Mouse (Mus musculus): ENCODE measurements around the gene Tacc2. TPM values are rescaled to one million over a fixed set of nuclear protein-coding genes. Genes with fewer than 3 reads are reported as not detected.
A peak's percentile ranks its signal among the peaks of the same experiment; 100 is the strongest.
"Not testable (repeated sequence)": the region's sequence is repeated elsewhere in the genome, so short reads cannot be mapped to it uniquely, and the experiment has no call there.

Gene Tacc2
- polyA plus RNA-seq, 1 experiment: 80.9 TPM

GRCm38 (mm10) chr7:130662250-130662649 lies 85.0 kb downstream of the Tacc2 start:
- Histone ChIP-seq H3K27me3 (ENCODE audit: control insufficient read depth, insufficient read depth, low read length, poor library complexity, severe bottlenecking) (no peaks in the 10 kb centered on the region), H3K4me1 (ENCODE audit: control insufficient read depth, insufficient read depth, low read length) (peaks cover 2% of the 10 kb centered on the region), H3K9me3 (replicated peaks; ENCODE audit: control insufficient read depth, insufficient read depth, low read length, poor library complexity, severe bottlenecking) (no peaks in the 10 kb centered on the region), H3K27ac (ENCODE audit: insufficient read depth, low read length) (no peak overlapping the region), H3K9ac (ENCODE audit: low read depth, poor library complexity, severe bottlenecking) (no peak overlapping the region), H3K4me3 (ENCODE audit: low read depth, low read length) (no peak overlapping the region), H3K36me3 (ENCODE audit: control insufficient read depth, insufficient read depth, low read length, poor library complexity, severe bottlenecking) (no peaks in the 10 kb centered on the region)
- no peak for TF ChIP-seq POLR2A (IDR thresholded peaks at IDR 0.05; ENCODE audit: insufficient read depth, low read length)
- TF ChIP-seq EP300 (IDR thresholded peaks at IDR 0.05; ENCODE audit: insufficient read depth, low read depth, low read length): 0 out of 2 replicates have a peak, but pooled peaks have one; percentile 6

DNA sequence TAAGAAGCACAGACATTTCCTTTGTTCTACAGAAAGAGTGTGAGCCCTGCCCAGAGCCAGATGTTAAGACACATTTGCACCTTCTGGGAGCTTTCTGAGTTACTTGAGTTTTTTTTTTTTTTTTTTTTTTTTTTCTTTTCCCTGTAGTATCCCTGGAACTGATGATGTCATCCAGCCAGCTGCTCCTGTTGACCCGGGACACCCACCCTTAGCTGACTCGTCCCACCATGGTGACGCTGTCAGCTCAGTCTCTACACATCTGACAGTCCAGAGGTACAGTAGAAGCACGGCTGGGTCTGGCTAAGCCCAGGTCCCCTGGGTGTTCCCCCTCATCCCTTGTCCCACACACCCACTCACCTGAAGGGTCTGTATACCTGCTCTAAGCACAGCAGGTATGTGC lies 85.6 kb downstream of the Tacc2 start:
- no peak overlapping the region for H3K4me3 ChIP-seq (ENCODE audit: low read depth, low read length)
- H3K4me1 ChIP-seq (ENCODE audit: control insufficient read depth, insufficient read depth, low read length): peaks cover 2% of the 10 kb centered on the region
- no peaks in the 10 kb centered on the region for H3K36me3 ChIP-seq (ENCODE audit: control insufficient read depth, insufficient read depth, low read length, poor library complexity, severe bottlenecking)
- H3K9me3 ChIP-seq (replicated peaks; ENCODE audit: control insufficient read depth, insufficient read depth, low read length, poor library complexity, severe bottlenecking): no peaks in the 10 kb centered on the region
- TF ChIP-seq EP300 (IDR thresholded peaks at IDR 0.05; ENCODE audit: insufficient read depth, low read depth, low read length): no peak
- no peak for TF ChIP-seq POLR2A (IDR thresholded peaks at IDR 0.05; ENCODE audit: insufficient read depth, low read length)
- TF ChIP-seq CTCF (IDR thresholded peaks at IDR 0.05; ENCODE audit: low read depth, low read length): no peak
- H3K9ac ChIP-seq (ENCODE audit: low read depth, poor library complexity, severe bottlenecking): no peak overlapping the region
- no peak overlapping the region for H3K27ac ChIP-seq (ENCODE audit: insufficient read depth, low read length)
- no peaks in the 10 kb centered on the region for H3K27me3 ChIP-seq (ENCODE audit: control insufficient read depth, insufficient read depth, low read length, poor library complexity, severe bottlenecking)

GRCm38 (mm10) chr7:130664037-130664436 lies 86.8 kb downstream of the Tacc2 start:
- no peak overlapping the region for H3K9ac ChIP-seq (ENCODE audit: low read depth, poor library complexity, severe bottlenecking)
- H3K36me3 ChIP-seq (ENCODE audit: control insufficient read depth, insufficient read depth, low read length, poor library complexity, severe bottlenecking): no peaks in the 10 kb centered on the region
- H3K4me3 ChIP-seq (ENCODE audit: low read depth, low read length): no peak overlapping the region
- H3K27ac ChIP-seq (ENCODE audit: insufficient read depth, low read length): no peak overlapping the region
- H3K9me3 ChIP-seq (replicated peaks; ENCODE audit: control insufficient read depth, insufficient read depth, low read length, poor library complexity, severe bottlenecking): no peaks in the 10 kb centered on the region
- no peak for TF ChIP-seq EP300 (IDR thresholded peaks at IDR 0.05; ENCODE audit: insufficient read depth, low read depth, low read length)
- TF ChIP-seq CTCF (IDR thresholded peaks at IDR 0.05; ENCODE audit: low read depth, low read length): no peak
- TF ChIP-seq POLR2A (IDR thresholded peaks at IDR 0.05; ENCODE audit: insufficient read depth, low read length): no peak
- H3K4me1 ChIP-seq (ENCODE audit: control insufficient read depth, insufficient read depth, low read length): peaks cover 2% of the 10 kb centered on the region
- no peaks in the 10 kb centered on the region for H3K27me3 ChIP-seq (ENCODE audit: control insufficient read depth, insufficient read depth, low read length, poor library complexity, severe bottlenecking)

DNA sequence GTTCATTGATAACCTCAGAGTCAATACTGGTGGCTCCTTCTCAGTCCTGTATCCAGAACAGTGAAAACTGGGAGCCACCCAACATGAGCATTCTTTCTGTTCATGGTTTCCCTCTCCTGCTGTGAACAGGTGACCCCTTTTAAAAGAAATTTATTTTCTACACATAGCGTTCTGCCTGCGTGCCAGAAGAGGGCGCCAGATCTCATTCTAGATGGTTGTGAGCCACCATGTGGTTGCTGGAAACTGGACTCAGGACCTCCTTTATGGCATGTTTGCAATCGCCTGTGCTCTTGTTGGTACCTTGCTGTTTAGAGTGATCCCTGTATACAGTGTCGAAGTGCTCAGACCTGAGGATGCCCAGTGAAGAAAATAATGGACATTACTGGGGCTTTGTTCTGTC lies 87.4 kb downstream of the Tacc2 start:
- H3K27ac ChIP-seq (ENCODE audit: insufficient read depth, low read length): no peak overlapping the region
- no peak overlapping the region for H3K4me3 ChIP-seq (ENCODE audit: low read depth, low read length)
- no peaks in the 10 kb centered on the region for H3K36me3 ChIP-seq (ENCODE audit: control insufficient read depth, insufficient read depth, low read length, poor library complexity, severe bottlenecking)
- TF ChIP-seq CTCF (IDR thresholded peaks at IDR 0.05; ENCODE audit: low read depth, low read length): peak; percentile 64
- TF ChIP-seq EP300 (IDR thresholded peaks at IDR 0.05; ENCODE audit: insufficient read depth, low read depth, low read length): no peak
- no peak overlapping the region for H3K9ac ChIP-seq (ENCODE audit: low read depth, poor library complexity, severe bottlenecking)
- peaks cover 2% of the 10 kb centered on the region for H3K4me1 ChIP-seq (ENCODE audit: control insufficient read depth, insufficient read depth, low read length)
- H3K27me3 ChIP-seq (ENCODE audit: control insufficient read depth, insufficient read depth, low read length, poor library complexity, severe bottlenecking): no peaks in the 10 kb centered on the region
- no peaks in the 10 kb centered on the region for H3K9me3 ChIP-seq (replicated peaks; ENCODE audit: control insufficient read depth, insufficient read depth, low read length, poor library complexity, severe bottlenecking)

DNA sequence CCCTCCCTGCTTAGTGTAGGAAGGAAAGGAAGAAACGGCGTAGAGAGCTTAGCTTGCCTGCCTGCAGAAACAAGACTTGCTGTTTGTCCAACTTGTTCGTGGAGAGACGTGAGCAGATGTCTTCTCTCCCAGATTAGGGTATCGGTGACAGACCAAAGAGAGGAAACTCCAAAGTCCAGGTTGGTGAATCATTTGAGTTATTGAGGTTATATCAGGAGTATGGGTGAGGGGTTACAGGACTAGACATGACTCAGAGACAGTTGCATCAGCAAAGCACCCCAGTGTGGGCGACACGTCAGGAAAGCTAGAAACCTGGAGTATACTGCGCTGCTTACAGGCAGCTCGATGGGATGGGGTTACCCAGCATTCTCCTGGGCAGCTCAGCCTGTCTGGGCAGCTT lies 88.1 kb downstream of the Tacc2 start:
- H3K27ac ChIP-seq (ENCODE audit: insufficient read depth, low read length): no peak overlapping the region
- H3K4me3 ChIP-seq (ENCODE audit: low read depth, low read length): no peak overlapping the region
- no peaks in the 10 kb centered on the region for H3K36me3 ChIP-seq (ENCODE audit: control insufficient read depth, insufficient read depth, low read length, poor library complexity, severe bottlenecking)
- no peak overlapping the region for H3K9ac ChIP-seq (ENCODE audit: low read depth, poor library complexity, severe bottlenecking)
- no peaks in the 10 kb centered on the region for H3K27me3 ChIP-seq (ENCODE audit: control insufficient read depth, insufficient read depth, low read length, poor library complexity, severe bottlenecking)
- H3K9me3 ChIP-seq (replicated peaks; ENCODE audit: control insufficient read depth, insufficient read depth, low read length, poor library complexity, severe bottlenecking): no peaks in the 10 kb centered on the region
- TF ChIP-seq EP300 (IDR thresholded peaks at IDR 0.05; ENCODE audit: insufficient read depth, low read depth, low read length): no peak
- no peak for TF ChIP-seq POLR2A (IDR thresholded peaks at IDR 0.05; ENCODE audit: insufficient read depth, low read length)
- no peak for TF ChIP-seq CTCF (IDR thresholded peaks at IDR 0.05; ENCODE audit: low read depth, low read length)
- peaks cover 2% of the 10 kb centered on the region for H3K4me1 ChIP-seq (ENCODE audit: control insufficient read depth, insufficient read depth, low read length)

DNA sequence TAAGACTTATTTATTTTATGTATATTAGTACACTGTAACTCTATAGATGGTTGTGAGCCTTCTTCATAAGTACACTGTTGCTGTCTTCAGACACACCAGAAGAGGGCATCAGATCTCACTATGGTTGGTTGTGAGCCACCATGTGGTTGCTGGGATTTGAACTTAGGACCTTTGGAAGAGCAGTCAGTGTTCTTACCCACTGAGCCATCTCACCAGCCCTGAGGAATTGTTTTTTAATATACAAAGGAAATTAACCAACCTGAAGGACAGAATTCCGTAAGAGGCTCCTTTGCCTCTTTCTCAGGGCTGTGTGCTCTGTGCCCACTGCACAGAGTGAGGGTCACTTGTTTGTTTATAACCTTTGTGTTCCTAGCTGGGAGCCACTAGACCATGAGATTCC lies 90.8 kb downstream of the Tacc2 start:
- not testable (repeated sequence) for H3K4me3 ChIP-seq (ENCODE audit: low read depth, low read length); H3K27me3 ChIP-seq (ENCODE audit: control insufficient read depth, insufficient read depth, low read length, poor library complexity, severe bottlenecking); H3K36me3 ChIP-seq (ENCODE audit: control insufficient read depth, insufficient read depth, low read length, poor library complexity, severe bottlenecking); H3K9ac ChIP-seq (ENCODE audit: low read depth, poor library complexity, severe bottlenecking); H3K9me3 ChIP-seq (replicated peaks; ENCODE audit: control insufficient read depth, insufficient read depth, low read length, poor library complexity, severe bottlenecking); H3K27ac ChIP-seq (ENCODE audit: insufficient read depth, low read length); H3K4me1 ChIP-seq (ENCODE audit: control insufficient read depth, insufficient read depth, low read length)

All from ES-Bruce4 (cell line).